Mouse (Mus musculus) heart, adult 18-20 months (tissue): ENCODE measurements around the gene Pum2. TPM values are rescaled to one million over a fixed set of nuclear protein-coding genes. Genes with fewer than 3 reads are reported as not detected.

Experiments used
- DNase-seq, 2 experiments: peaks; one replicate each; pipeline ENCODE4 v3.0.0; 2021 to 2022; ENCODE audit warnings: mixed read lengths in 1 of 2
- total RNA-seq, 2 experiments: library from RNA; stranded (reverse); gene quantifications; 2 replicates each; pipeline ENCODE4 v1.2.3; 2021

The Pum2 gene
- total RNA-seq, 2 experiments from 2014 or later: 141 to 144 TPM

- no peak for DNase-seq
These were observed 124.0 kb downstream of the Pum2 start for GRCm38 (mm10) chr12:8797936-8798335.

DNA sequence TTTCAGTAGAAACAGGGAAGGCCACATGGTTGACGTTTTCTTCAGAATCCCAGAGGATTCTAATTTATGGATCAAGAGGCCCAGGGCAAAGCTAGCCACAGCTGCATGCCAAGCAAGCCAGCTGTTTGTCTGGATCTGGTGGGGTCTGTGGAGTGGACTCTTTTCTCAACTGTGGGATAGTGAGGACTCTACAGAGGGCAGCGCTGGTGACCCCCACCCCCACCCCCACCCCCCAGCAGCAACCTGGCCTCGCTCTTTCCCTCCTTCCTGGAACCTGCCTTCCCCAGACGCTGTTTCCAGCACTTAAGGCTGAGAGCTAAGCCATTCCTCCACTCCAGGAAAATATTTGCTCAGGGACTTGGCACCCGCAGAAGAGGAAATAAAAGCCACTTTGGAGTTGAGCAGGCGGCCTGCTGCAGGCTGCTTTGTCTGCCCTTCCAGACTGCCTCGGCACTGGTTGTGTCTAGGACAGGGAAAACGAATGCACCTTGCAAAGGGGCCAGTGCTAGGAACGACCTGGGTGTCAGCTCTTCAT, 124.6 kb downstream of the Pum2 start:
- DNase-seq: peak; percentile 29 to 30

Other genes starting within 250 kb of the Pum2 start
- gene Rhob, start 174.1 kb upstream of the Pum2 start, total RNA-seq: 100 to 1,000 TPM; 165 to 172 TPM
- gene Slc7a15, start 75.1 kb upstream of the Pum2 start, total RNA-seq: not detected
- gene Sdc1, start 97.2 kb downstream of the Pum2 start, total RNA-seq: 1 to 10 TPM; 5.2 to 6.6 TPM
- 100 to 1,000 TPM; 366 to 407 TPM for gene Laptm4a, start 247.5 kb downstream of the Pum2 start, total RNA-seq